Mouse (Mus musculus): ENCODE measurements around the gene 9630041A04Rik.

- TF ChIP-seq CTCF (IDR thresholded peaks at IDR 0.05; ENCODE audit: low read depth) (no peak), EP300 (optimal IDR thresholded peaks at IDR 0.05) (no peak)
Observed at GRCm38 (mm10) chr9:101870034-101870433, 8.4 kb downstream of the 9630041A04Rik start.
